Mouse (Mus musculus): ENCODE measurements around the gene Psmd14.

Psmd14 gene

GRCm38 (mm10) chr2:61711108-61712040, at the start of gene Psmd14:
Psmd14 (plus strand) TSS chr2:61711694.
- 5% methylated on average over 50 of the region's 52 CpGs for WGBS

GRCm38 (mm10) chr2:61662833-61663232, 48.7 kb upstream of the Psmd14 start:
- WGBS, result 73% methylated on average over 10 of the region's 10 CpGs

- WGBS, result 49% methylated on average over 10 of the region's 10 CpGs
These were observed 47.8 kb upstream of the Psmd14 start for GRCm38 (mm10) chr2:61663573-61664241.

GRCm38 (mm10) chr2:61667420-61667819, 44.1 kb upstream of the Psmd14 start:
- WGBS, result 72% methylated on average over 7 of the region's 7 CpGs

GRCm38 (mm10) chr2:61668260-61668659, 43.2 kb upstream of the Psmd14 start:
- 40% methylated on average over 4 of the region's 4 CpGs for WGBS

- 94% methylated on average over 3 of the region's 3 CpGs for WGBS
These were observed 36.9 kb upstream of the Psmd14 start for GRCm38 (mm10) chr2:61674555-61674954.

GRCm38 (mm10) chr2:61681572-61681971, 29.9 kb upstream of the Psmd14 start:
- 93% methylated on average over 1 of the region's 1 CpGs for WGBS

- 63% methylated on average over 1 of the region's 1 CpGs for WGBS
These were observed 25.0 kb upstream of the Psmd14 start for GRCm38 (mm10) chr2:61686533-61686932.

- WGBS, result 65% methylated on average over 3 of the region's 3 CpGs
These were observed 22.4 kb upstream of the Psmd14 start for GRCm38 (mm10) chr2:61689086-61689485.

GRCm38 (mm10) chr2:61709570-61709969, 1.9 kb upstream of the Psmd14 start:
- 93% methylated on average over 3 of the region's 3 CpGs for WGBS

- 45% methylated on average over 3 of the region's 3 CpGs for WGBS
These were observed 1.0 kb downstream of the Psmd14 start for GRCm38 (mm10) chr2:61712526-61712925.

GRCm38 (mm10) chr2:61722401-61722982, 11.0 kb downstream of the Psmd14 start:
- 56% methylated on average over 4 of the region's 4 CpGs for WGBS

GRCm38 (mm10) chr2:61732802-61733486, 21.4 kb downstream of the Psmd14 start:
- 67% methylated on average over 11 of the region's 11 CpGs for WGBS

- WGBS, result 53% methylated on average over 1 of the region's 1 CpGs
These were observed 22.7 kb downstream of the Psmd14 start for GRCm38 (mm10) chr2:61734175-61734574.

GRCm38 (mm10) chr2:61746051-61746450, 34.6 kb downstream of the Psmd14 start:
- 25% methylated on average over 1 of the region's 1 CpGs for WGBS

- WGBS, result 72% methylated on average over 2 of the region's 2 CpGs
These were observed 35.1 kb downstream of the Psmd14 start for GRCm38 (mm10) chr2:61746580-61746979.

GRCm38 (mm10) chr2:61747411-61747810, 35.9 kb downstream of the Psmd14 start:
- 38% methylated on average over 2 of the region's 2 CpGs for WGBS

GRCm38 (mm10) chr2:61750702-61751101, 39.2 kb downstream of the Psmd14 start:
- WGBS, result 86% methylated on average over 1 of the region's 1 CpGs

GRCm38 (mm10) chr2:61751286-61751685, 39.8 kb downstream of the Psmd14 start:
- 71% methylated on average over 2 of the region's 2 CpGs for WGBS

- WGBS, result 94% methylated on average over 5 of the region's 5 CpGs
These were observed 47.9 kb downstream of the Psmd14 start for GRCm38 (mm10) chr2:61759234-61759855.

- 81% methylated on average over 3 of the region's 3 CpGs for WGBS
These were observed 48.5 kb downstream of the Psmd14 start for GRCm38 (mm10) chr2:61760044-61760443.

All from cerebral cortex, adult 2 months (tissue).